Mouse (Mus musculus) embryonic facial prominence, embryonic 12.5 days (tissue): ENCODE data around the gene Hs3st6. TPM values are rescaled to one million over a fixed set of nuclear protein-coding genes. Genes with fewer than 3 reads are reported as not detected.

Experiments used
- ATAC-seq: fragments of 200-750 bp; cut with Nextera tagmentation; 2 replicates; pipeline ENCODE4 v1.8.0; 2017; ENCODE audit not compliant: insufficient number of reproducible peaks, insufficient read depth, low FRiP score, low TSS enrichment
- H3K27ac ChIP-seq: fragments of 300-500 bp; sonication (generic); 2 replicates; pipeline ENCODE4 v1.5.1; 2016; ENCODE audit warnings: mild to moderate bottlenecking
- H3K27me3 ChIP-seq: fragments of 300-500 bp; sonication (generic); 2 replicates; pipeline ENCODE4 v1.6.1; 2016; ENCODE audit warnings: mild to moderate bottlenecking, moderate library complexity
- H3K36me3 ChIP-seq: fragments of 300-500 bp; sonication (generic); 2 replicates; pipeline ENCODE4 v1.6.1; 2016; ENCODE audit warnings: mild to moderate bottlenecking
- H3K4me1 ChIP-seq: fragments of 300-500 bp; sonication (generic); 2 replicates; pipeline ENCODE4 v1.6.1; 2016
- H3K4me2 ChIP-seq: fragments of 300-500 bp; sonication (generic); replicated peaks from 2 replicates; pipeline ENCODE4 v1.6.1; 2016; ENCODE audit warnings: mild to moderate bottlenecking, moderate library complexity
- H3K4me3 ChIP-seq: fragments of 300-500 bp; sonication (generic); 2 replicates; pipeline ENCODE4 v1.5.1; 2016; ENCODE audit warnings: mild to moderate bottlenecking
- H3K9ac ChIP-seq: fragments of 300-500 bp; sonication (generic); 2 replicates; pipeline ENCODE4 v1.6.1; 2016; ENCODE audit warnings: mild to moderate bottlenecking, moderate library complexity
- H3K9me3 ChIP-seq: fragments of 300-500 bp; sonication (generic); 2 replicates; pipeline ENCODE4 v1.6.1; 2016; ENCODE audit warnings: mild to moderate bottlenecking, moderate library complexity
- WGBS: fragments of 180-500 bp; shearing (Covaris S2); methylation state at CpG from one replicate; pipeline ENCODE4 v1.1.7; 2016; 5-methylcytosine and 5-hydroxymethylcytosine counted together
- polyA plus RNA-seq: library from polyadenylated mRNA; unstranded; fragments of >200 nt; fragmentation: Nextera tagmentation; extraction: Ambion mirVana; gene quantifications from 2 replicates; pipeline ENCODE4 v1.2.1, GENCODE M21; 2016

Hs3st6 gene
- polyA plus RNA-seq, 1 experiment from 2014 or later = 9.2 TPM

DNA sequence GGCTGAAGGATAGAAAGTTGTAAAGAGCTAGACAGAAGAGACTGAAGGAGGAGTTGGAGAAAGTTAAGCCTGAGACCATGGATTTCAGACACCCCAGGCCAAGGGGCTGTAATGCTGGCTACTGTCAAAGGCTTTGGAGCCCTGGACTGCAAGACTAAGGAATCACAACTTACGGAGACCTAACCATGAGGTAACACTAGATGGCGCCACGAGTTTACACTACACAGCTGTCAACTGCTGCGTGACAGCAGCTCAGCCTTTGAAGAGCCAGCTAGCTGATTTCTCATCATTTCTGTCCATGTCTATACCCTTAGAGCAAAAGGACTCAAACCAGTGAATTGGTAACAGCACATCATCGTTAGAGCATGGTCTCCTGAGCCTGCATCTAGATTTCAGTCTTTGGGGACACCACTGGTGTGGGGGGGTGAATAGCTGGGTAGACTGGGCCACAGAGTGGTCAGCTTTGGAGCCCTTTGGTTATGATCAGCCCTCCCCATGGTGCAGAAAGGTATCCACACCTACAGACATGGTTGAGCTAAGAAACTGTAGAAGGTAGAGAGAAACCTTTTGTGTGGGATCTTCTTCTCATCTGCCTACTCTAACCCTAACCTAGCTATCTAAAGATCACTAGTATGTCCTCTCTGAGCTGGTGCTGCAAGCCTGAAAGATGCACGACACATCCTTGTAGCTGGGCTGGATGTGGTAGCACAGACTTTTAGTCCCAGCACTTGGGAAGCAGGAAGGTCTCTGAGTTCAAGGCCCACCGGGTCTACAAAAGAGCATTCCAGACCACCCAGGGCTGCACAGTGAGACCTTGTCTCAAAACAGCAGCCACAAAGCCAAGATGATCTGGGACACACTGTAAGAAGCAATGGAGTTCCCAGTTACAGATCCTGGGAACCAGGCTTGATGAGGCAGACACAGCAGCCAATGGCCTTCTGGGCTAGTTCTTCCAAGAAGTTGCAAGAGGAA is 7.0 kb upstream of the Hs3st6 start:
- Histone ChIP-seq H3K4me1 (0 out of 2 replicates have a peak, but pooled peaks cover 10% of the 10 kb centered on the region), H3K4me2 (no peak overlapping the region), H3K9ac (no peak overlapping the region), H3K9me3 (no peaks in the 10 kb centered on the region), H3K4me3 (no peak overlapping the region), H3K27me3 (peaks cover 11% of the 10 kb centered on the region), H3K27ac (no peak overlapping the region), H3K36me3 (0 out of 2 replicates have a peak, but pooled peaks cover 9% of the 10 kb centered on the region)
- 20% methylated on average over 7 of the region's 7 CpGs for WGBS
- peak; percentile 76; the same call in 1 of the 2 replicates for ATAC-seq

GRCm38 (mm10) chr17:24746986-24747385 is 5.8 kb upstream of the Hs3st6 start:
- Histone ChIP-seq H3K36me3 (0 out of 2 replicates have a peak, but pooled peaks cover 4% of the 10 kb centered on the region), H3K4me1 (peaks cover 12% of the 10 kb centered on the region; the same call in 1 of the 2 replicates), H3K9ac (no peak overlapping the region), H3K27me3 (peaks cover 23% of the 10 kb centered on the region), H3K9me3 (no peaks in the 10 kb centered on the region), H3K27ac (peak overlapping the region; percentile 30; the same call in 1 of the 2 replicates), H3K4me3 (no peak overlapping the region), H3K4me2 (no peak overlapping the region)
- ATAC-seq = no peak
- WGBS = 34% methylated on average over 4 of the region's 4 CpGs

DNA sequence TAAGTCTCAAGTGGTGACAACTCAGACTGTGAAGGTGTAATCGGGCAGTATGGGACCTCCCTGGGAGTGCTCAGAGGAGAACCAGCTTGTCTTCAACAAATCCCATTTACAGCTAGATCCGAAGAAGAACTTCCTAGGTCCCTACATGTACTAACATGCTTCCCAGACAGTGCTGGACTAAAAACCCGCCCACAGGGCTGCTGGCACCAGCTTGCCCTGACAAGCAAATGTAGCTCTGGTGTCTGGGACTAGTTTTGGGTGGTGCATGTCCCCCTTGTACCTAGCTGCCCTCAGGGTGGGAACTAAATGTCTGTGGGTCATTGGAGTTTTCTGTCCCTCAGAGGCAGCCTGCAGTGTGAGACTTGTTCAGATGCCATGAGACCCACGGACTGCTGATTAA is 1.3 kb upstream of the Hs3st6 start:
- Histone ChIP-seq H3K4me2 (peak overlapping the region; percentile 98; the same call in 1 of the 2 replicates), H3K27me3 (peaks cover 63% of the 10 kb centered on the region), H3K36me3 (no peaks in the 10 kb centered on the region), H3K9ac (no peak overlapping the region), H3K27ac (no peak overlapping the region), H3K9me3 (no peaks in the 10 kb centered on the region), H3K4me3 (0 out of 2 replicates have a peak overlapping the region, but pooled peaks have one; percentile 56), H3K4me1 (peaks cover 27% of the 10 kb centered on the region)
- 22% methylated on average over 4 of the region's 4 CpGs for WGBS
- no peak for ATAC-seq

DNA sequence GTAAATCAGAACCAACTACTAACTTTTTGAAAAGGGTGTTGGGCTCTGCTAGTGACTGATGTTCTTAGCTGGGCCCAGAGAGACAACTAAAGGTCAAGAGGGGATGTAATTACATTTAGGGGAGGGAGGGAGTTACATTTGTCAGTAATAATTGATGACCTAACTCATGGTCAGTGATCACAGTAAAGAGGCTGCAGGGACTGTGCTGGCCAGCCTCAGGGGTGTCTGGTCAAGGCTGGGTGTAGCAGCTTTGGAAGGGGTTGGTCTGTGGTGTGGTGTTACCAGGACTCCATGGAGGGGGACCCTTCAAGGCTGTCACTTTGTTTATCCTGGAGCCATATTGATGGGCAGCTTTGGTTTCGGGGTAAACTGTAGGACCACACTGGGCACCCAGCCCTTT is 4.6 kb downstream of the Hs3st6 start:
- no peak overlapping the region for H3K27ac ChIP-seq
- H3K9ac ChIP-seq = no peak overlapping the region
- no peaks in the 10 kb centered on the region for H3K36me3 ChIP-seq
- ATAC-seq = no peak
- peaks cover 27% of the 10 kb centered on the region for H3K4me1 ChIP-seq
- H3K4me3 ChIP-seq = no peak overlapping the region
- WGBS = 90% methylated on average over 1 of the region's 1 CpGs
- no peak overlapping the region for H3K4me2 ChIP-seq
- no peaks in the 10 kb centered on the region for H3K9me3 ChIP-seq
- peaks cover 36% of the 10 kb centered on the region for H3K27me3 ChIP-seq

- no peak overlapping the region for H3K27ac ChIP-seq
Observed at GRCm38 (mm10) chr17:24761121-24761520, 8.3 kb downstream of the Hs3st6 start.

GRCm38 (mm10) chr17:24765016-24765905 is 12.5 kb downstream of the Hs3st6 start:
- Histone ChIP-seq H3K4me1 (peaks cover 53% of the 10 kb centered on the region), H3K27ac (peak overlapping the region; percentile 85), H3K9ac (no peak overlapping the region), H3K36me3 (no peaks in the 10 kb centered on the region), H3K4me2 (0 out of 2 replicates have a peak overlapping the region, but pooled peaks have one; percentile 21), H3K9me3 (no peaks in the 10 kb centered on the region), H3K27me3 (no peaks in the 10 kb centered on the region; the same call in 1 of the 2 replicates), H3K4me3 (no peak overlapping the region)
- peak; percentile 66 for ATAC-seq
- 34% methylated on average over 21 of the region's 22 CpGs for WGBS

More at GRCm38 (mm10) chr17:24761121-24761520, 8.3 kb downstream of the Hs3st6 start:
- H3K36me3 ChIP-seq = no peaks in the 10 kb centered on the region
- no peak overlapping the region for H3K9ac ChIP-seq
- 30% methylated on average over 5 of the region's 5 CpGs for WGBS
- no peaks in the 10 kb centered on the region for H3K27me3 ChIP-seq
- no peak overlapping the region for H3K4me2 ChIP-seq
- ATAC-seq = no peak
- peaks cover 36% of the 10 kb centered on the region for H3K4me1 ChIP-seq
- H3K4me3 ChIP-seq = no peak overlapping the region
- no peaks in the 10 kb centered on the region for H3K9me3 ChIP-seq

GRCm38 (mm10) chr17:24766266-24766875 is 13.6 kb downstream of the Hs3st6 start:
- no peak overlapping the region for H3K4me2 ChIP-seq
- H3K9ac ChIP-seq = no peak overlapping the region
- 0 out of 2 replicates have a peak overlapping the region, but pooled peaks have one; percentile 23 for H3K27ac ChIP-seq
- no peak overlapping the region for H3K4me3 ChIP-seq
- H3K9me3 ChIP-seq = no peaks in the 10 kb centered on the region
- H3K27me3 ChIP-seq = no peaks in the 10 kb centered on the region; the same call in 1 of the 2 replicates
- no peak for ATAC-seq
- WGBS = 25% methylated on average over 12 of the region's 12 CpGs
- no peaks in the 10 kb centered on the region for H3K36me3 ChIP-seq
- H3K4me1 ChIP-seq = peaks cover 47% of the 10 kb centered on the region

- H3K27ac ChIP-seq = no peak overlapping the region
- no peak overlapping the region for H3K4me3 ChIP-seq
- no peak overlapping the region for H3K4me2 ChIP-seq
- ATAC-seq = no peak
- 17% methylated on average over 3 of the region's 3 CpGs for WGBS
- H3K27me3 ChIP-seq = no peaks in the 10 kb centered on the region; the same call in 1 of the 2 replicates
- H3K9ac ChIP-seq = no peak overlapping the region
- H3K4me1 ChIP-seq = peaks cover 36% of the 10 kb centered on the region
- no peaks in the 10 kb centered on the region for H3K36me3 ChIP-seq
- H3K9me3 ChIP-seq = no peaks in the 10 kb centered on the region
Observed at GRCm38 (mm10) chr17:24769146-24769545, 16.4 kb downstream of the Hs3st6 start.

GRCm38 (mm10) chr17:24773241-24773640 is 20.5 kb downstream of the Hs3st6 start:
- H3K4me2 ChIP-seq = no peak overlapping the region
- H3K27ac ChIP-seq = no peak overlapping the region
- no peak for ATAC-seq
- H3K9me3 ChIP-seq = no peaks in the 10 kb centered on the region
- H3K27me3 ChIP-seq = no peaks in the 10 kb centered on the region; the same call in 1 of the 2 replicates
- WGBS = 81% methylated on average over 5 of the region's 5 CpGs
- no peak overlapping the region for H3K4me3 ChIP-seq
- H3K9ac ChIP-seq = no peak overlapping the region
- H3K36me3 ChIP-seq = no peaks in the 10 kb centered on the region
- H3K4me1 ChIP-seq = peaks cover 8% of the 10 kb centered on the region

DNA sequence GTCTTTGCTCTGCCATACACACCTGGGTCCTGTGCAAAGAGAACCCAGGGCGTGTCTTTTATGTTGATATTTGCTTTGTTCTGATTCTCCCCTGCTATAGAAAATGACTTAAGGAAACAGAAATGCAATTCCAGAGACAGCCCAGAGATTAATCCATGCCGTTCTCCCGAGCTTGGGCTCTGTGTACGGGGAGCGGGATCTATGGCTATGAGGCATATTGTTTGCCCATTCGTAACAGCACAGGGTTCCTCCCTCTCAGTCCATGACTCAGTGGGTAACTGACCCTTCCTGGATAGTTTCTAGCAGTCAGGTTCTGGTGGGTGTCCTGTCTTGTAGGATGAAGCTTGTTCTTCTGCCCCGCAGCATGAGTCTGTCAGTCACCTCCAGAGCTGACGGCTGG is 22.4 kb downstream of the Hs3st6 start:
- Histone ChIP-seq H3K4me2 (no peak overlapping the region), H3K9ac (no peak overlapping the region), H3K27ac (no peak overlapping the region), H3K4me1 (no peaks in the 10 kb centered on the region; the same call in 1 of the 2 replicates), H3K9me3 (no peaks in the 10 kb centered on the region), H3K4me3 (no peak overlapping the region), H3K36me3 (no peaks in the 10 kb centered on the region), H3K27me3 (no peaks in the 10 kb centered on the region)
- 82% methylated on average over 8 of the region's 8 CpGs for WGBS
- no peak for ATAC-seq

GRCm38 (mm10) chr17:24777073-24777472 is 24.3 kb downstream of the Hs3st6 start:
- Histone ChIP-seq H3K9me3 (no peaks in the 10 kb centered on the region), H3K4me3 (no peak overlapping the region), H3K4me1 (no peaks in the 10 kb centered on the region; the same call in 1 of the 2 replicates), H3K4me2 (no peak overlapping the region), H3K27ac (no peak overlapping the region), H3K9ac (no peak overlapping the region), H3K27me3 (no peaks in the 10 kb centered on the region), H3K36me3 (no peaks in the 10 kb centered on the region)
- no peak for ATAC-seq
- 55% methylated on average over 2 of the region's 2 CpGs for WGBS
